Mouse (Mus musculus): ENCODE results near the gene Zfp800.

DNA sequence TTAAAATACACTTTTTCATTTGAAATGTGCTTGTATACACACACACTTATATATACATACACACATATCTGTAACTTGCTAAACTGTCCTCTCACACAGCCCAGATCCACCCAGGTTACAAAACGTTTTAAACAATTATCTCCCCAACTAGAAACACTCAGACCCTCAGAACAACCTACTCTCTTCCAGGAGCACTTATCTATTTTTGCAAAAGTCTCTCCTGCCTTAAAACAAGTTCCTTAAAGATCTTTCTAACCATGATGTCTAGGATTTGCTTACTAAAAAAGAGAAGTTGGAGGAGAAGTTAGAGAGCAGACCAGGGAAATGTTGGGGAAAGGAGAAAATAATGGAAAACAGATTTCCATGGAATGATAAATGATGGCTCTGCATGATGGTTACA is 139.4 kb downstream of the Zfp800 start:
- TF ChIP-seq POLR2A (IDR thresholded peaks at IDR 0.05; ENCODE audit: low read depth, low read length) (no peak), CTCF (IDR thresholded peaks at IDR 0.05; ENCODE audit: borderline replicate concordance, insufficient read depth, low read length) (no peak)

Data from embryonic fibroblast, embryonic 13.5 days (primary cell).